Mouse (Mus musculus) frontal cortex, postnatal 25 days (tissue): ENCODE results near the gene Surf2.

ENCODE experiments used
- DNase-seq, 2 experiments: peaks; one replicate each; pipeline ENCODE4 v3.0.0; 2022; ENCODE audit warnings: low spot score in 2 of 2

The Surf2 gene

DNA sequence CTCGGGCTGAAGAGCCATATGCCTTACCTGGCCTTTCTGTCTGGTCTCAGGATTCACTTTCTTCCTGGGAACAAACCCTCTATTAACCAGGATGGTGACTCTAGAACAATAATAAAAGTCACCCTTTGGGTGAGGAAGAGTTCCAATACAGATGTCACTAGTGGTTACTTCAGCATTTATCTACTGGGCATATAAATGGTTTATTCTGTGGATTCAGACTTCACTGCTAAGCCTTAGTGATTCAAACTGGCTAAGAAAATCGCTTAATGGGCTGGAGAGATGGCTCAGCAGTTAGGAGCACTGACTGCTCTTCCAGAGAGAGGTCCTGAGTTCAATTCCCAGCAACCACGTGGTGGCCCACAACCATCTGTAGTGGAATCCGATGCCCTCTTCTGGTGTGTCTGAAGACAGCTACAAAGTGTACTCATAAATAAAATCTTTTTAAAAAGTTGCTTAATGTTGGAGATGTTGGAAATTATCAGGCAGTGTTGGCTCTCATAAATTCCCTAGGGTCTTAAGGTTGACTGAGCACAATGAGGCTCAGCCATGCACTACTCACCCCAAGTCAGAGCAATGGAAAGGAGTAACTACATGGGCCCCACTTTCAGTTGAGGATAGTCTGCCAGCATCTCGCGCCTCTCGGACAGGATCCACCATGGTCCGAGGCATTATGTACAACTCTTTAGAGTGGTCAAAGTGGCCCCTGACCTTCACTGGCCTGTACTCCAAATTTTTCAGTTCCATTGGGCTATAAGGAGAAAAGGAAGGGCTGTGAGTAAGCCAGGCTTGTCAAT, 1.8 kb upstream of the Surf2 start:
- no peak for DNase-seq

DNA sequence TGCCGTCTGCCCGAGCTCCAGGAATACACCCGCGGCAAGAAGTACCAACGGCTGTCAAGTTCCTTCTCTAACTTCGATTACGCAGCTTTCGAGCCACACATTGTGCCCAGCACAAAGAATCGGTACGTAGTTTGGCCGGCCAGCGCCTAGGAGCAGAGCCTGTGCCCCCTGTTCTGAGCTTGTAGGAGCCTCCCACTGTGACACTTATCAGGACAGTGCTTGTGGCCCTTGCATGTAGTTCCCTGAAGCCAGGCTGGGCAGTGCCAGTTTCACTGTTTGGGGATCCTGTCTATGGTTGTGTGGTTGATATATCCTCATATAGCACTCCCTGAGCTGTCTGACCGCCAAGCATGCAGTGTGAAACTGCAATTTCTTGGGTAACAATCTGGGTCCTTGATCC, 571 bp downstream of the Surf2 start:
- DNase-seq = no peak

DNA sequence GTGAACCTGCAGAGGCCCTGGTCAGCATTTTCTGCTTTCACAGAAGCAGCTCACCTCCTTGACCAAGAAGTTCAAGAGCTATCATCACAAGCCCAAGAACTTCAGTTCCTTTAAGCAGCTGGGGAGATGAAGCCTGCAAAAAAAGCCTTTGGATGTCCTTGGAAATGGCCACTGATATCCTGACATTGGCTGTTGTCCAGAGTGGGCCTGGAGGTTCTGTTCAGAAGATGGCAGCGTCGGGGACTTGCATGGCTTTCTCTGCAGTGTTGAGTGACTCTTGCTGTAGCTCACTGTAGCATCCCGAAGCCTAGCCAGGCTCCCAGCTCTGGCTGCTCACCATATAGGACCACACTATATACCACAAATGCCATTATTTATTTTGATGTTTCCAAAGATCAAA, 3.5 kb downstream of the Surf2 start:
- DNase-seq = no peak

DNA sequence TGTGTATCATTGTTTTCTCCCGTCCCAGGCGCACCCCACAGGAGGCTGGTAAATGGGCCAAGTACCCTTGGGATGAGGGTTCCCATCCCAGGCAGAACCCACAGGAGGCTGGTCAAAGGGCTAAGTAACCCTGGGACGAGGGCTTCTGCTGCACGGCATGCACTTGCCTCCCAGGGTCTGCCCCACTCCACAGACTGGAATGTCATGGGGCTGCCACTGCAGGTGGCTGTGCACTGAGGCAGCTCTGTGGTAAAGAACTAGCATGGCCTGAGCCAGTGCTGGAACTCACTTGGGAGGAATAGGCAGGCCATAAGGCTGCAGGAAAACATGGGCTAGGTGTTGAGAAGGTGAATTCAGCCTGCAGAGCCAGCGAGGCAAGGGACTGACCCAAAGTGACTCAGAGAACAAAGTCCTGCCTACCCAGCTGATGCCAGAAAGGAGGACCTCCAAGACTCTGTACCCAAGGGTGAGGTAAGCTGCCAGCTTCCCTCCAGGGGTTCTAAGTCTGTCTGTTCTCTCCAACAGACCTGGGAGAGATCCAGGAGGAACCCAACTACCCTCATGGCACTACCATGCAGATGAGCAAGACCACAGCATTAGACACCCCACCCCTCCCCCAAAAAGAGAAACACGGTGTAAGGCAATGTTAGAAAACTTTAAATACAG, 4.2 kb downstream of the Surf2 start:
- no peak for DNase-seq

DNA sequence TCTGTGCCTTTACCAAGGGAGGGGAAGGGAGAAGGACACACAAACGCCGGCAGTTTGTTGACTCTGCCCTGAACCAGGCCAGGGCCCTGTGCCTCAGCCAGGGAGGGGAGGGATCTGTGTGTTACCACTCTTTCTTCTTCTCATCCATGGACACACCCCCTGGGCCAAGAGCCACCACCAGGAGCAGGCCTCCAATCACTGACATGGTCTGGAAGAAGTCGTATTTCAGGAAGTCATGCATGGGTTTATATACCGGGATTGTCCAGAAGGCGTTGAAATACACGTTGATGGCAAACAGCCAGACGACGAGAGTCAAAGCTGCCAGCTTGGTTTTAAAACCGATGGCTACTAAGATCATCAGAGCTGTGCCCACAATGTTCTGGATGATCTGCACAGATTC, 5.6 kb downstream of the Surf2 start:
- DNase-seq = no peak

DNA sequence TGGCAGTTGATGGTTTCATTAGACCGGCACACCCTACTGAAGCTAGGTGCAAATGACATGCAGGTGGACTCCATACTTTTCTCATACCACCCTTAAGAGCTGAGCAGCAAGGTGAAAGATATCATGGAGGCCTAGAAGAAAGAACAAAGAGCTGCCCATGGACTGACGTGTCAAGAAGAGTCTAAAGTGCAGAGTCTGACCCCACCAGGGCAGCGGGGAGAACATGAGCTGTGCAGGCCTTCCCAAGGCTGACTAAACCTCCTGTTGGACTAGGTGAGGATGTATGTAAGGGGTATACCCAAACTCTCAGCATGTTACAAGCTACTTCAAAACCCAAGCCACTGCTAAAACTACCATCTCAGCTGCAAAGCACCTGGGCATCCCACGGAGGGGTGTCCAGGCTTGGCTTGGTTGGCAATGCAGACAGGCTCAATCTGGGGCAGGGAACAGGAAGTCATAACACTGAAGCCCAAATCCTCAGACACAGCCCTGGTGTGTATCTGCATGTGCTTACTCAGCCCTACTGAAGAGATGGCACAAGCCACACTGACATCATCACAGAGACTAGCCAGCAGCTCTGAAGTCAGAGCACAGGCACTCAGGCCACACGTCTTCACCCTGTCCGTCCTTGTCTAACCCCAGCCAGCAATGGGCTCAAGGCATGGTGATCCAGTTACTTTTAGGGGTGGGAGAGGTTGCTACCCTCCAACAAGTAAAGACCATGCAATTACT, 11.7 kb downstream of the Surf2 start:
- DNase-seq = no peak

DNA sequence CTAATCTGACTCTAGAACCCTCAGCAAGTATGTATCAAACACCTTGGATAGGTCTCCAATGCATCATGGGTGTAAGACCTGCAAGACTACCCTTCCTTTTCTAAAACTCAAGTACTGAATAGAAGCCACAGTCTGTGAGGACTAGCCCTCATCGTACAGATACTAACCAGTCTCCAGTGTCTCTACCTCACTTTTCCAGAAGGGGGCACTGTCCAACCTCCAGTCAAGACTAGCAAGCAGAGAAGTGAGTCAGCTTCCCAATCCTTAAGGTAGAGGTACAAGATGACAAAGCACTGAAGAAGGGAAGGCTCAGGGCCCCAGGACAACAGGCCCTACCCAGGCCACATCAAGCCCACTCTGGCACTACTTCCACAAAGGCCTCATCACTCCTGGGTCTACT, 14.2 kb downstream of the Surf2 start:
- peak in 1 of 2 experiments; percentile 63 for DNase-seq

DNA sequence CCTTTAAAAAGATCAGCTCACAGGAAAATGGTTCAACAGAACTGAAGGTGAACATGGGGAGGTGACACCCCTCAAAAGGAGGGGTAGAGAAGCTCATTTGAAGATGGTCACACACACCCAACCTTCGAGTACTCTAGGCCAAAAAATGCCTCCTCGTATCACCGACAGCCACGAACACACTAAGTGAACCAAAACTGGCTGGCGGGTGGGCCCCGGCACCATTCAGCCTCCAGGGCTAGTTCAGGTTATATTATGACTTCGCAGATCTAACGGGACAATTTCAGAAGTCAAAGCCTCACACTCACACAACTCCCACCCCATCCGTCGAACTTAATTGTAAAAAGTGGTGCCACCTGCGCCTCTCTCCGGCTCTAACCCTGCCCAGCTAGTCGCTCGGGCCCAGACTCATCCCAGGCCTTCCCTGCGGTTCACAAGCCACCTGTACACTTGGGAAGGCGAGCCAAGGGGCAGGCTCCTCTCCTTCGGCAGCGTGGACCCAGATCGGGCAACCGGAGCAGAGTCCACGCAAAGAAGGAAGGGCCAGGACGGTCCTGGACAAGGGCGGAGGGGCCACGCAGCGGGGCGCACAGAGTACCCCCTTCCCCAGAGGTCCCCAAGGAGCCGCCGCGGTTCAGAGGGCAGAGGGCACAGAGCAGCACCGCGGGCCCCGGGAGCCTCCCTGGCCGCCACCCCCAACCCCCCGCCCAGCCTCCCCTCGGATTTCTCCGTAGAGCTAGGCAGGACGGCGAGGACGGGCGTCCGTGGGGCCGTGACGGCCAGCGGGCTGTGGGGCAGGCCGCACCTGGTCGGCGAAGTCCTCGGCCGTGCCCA, 16.5 kb downstream of the Surf2 start:
- no peak for DNase-seq

DNA sequence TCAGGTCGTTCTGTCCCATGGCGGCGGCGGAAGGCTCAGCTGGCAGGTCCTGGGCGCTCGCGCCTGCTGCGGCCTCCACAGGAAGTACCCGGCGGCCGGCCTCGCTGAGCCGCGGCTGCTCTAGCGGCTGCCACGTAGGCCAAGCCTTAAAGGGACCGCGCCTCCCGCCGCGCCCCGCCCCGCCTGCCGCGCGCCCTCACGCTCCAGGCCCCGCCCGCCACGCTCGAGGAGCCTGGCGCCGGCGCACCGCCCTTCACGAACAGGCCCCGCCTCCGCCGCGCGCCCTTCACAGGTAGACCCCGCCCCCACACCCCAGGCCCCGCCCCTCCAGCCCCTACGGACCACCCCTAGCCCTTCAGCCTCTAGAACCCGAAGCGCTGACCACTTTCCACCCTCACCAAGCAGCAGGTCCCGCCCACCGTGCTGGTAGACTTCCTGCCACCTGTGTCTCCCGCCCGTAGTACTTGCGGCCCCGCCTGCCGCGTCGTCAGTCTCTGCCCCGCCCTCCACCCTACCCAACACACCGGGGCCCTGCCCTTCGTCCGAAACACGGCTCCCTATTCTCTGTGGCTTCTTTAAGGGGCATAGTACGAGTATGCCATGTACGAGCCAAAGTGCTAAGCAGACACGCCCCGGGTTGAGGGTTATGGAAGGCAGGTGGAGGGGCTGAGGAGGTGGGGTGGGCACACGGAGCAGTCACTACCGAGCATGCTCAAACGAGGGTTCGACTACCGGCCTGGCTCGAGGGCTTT, 17.3 kb downstream of the Surf2 start, which contains the start of the genes Surf4 and Stkld1:
Surf4 (minus strand) TSS at position 625 of the 752 bp plus-strand sequence.
Stkld1 (plus strand) TSS at position 744 of the 752 bp plus-strand sequence.
- peak; percentile 78 to 83 for DNase-seq

DNA sequence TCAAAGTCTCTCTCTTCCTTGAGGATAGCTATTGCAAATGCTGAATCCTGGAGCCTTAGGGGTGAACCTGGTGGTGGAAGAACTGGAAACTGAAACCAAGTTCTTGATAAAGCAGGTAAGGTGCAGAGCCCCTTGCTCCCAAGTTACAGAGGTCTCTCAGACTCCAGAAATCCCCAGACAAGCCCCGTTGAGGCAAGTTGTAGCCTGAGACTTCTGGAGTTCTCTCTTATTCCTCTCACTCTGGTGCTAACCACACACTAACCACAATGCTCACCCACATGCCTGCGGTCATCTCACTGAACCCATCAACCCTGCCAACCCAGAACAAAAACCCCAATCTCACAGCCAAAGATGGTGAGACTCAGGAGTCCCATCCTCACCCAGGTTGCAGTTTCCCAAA, 19.1 kb downstream of the Surf2 start:
- no peak for DNase-seq

DNA sequence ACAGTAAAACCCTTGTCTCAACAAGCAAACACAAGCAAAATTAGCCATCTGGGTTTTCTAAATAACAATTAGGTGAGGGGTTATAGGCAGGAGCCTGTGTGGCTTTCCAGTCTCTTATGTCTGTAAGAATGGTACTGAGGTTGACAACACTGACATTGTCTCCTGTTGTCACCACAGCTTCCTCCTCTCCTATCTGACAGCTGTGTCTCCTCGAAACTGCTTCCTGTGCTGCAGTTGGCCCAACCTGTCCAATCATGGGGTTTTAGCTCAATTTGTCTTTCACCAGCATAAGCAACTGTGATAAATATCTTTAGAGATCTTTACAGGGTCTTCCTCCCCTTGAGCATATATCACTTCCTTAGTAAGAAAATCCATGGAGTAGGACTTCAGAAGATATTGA, 20.3 kb downstream of the Surf2 start:
- DNase-seq = no peak

DNA sequence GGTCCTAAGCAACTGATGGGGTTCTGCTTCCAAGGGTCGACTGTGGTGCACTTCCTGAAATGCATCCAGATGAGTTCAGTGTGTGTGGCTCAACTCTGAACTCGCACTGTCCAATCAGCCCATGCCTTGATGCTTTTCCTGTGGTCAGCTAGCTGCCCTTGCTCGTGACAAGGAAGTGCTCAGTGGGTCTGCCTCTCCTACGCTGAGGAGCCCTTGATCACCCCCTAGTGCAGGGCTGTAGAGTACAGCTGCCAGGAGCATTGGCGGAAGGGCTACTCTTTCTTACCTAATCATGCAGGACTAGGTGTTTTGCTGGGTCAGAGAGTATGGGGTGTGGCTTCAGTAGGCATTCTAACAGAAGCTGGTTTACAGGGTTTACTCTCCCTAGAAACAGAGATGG, 25.4 kb downstream of the Surf2 start:
- no peak for DNase-seq

DNA sequence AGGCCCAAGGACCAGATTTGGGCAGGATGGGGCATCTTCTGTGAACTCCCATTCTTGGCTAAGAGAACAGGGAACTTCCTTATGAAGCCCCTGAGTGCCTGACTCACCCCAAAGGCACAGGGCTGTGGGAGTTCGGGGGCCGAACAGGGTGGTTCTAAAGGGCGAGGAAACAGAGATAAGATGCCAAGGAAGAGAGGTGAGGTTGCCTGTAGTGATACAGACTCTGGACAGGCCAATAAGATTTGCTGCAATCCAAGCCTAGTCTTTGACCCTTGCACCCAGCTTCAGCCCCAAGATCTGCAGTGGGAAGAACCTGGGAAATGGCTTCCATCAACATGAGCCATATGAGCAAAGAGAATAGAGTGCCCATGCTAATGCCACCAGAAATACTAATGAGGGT, 27.1 kb downstream of the Surf2 start:
- DNase-seq = no peak

DNA sequence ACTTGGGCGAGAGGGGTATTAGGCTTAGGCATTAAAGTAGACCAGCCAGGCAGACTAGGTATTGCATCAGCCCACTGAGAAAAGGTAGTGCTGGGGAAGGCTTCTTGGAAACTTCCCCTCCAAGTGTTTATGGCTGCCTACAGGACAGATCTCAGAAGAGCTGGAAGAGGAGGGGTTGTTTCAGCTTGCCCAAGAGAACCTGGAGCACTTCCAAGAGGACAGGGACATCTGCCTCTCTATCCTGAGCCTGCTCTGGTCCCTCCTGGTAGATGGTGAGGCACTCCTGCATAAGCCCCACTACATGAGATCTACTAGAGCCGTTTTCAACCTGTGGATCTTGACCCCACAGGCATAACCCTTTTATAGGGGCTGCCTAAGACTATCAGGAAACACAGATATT, 34.2 kb downstream of the Surf2 start:
- no peak for DNase-seq

DNA sequence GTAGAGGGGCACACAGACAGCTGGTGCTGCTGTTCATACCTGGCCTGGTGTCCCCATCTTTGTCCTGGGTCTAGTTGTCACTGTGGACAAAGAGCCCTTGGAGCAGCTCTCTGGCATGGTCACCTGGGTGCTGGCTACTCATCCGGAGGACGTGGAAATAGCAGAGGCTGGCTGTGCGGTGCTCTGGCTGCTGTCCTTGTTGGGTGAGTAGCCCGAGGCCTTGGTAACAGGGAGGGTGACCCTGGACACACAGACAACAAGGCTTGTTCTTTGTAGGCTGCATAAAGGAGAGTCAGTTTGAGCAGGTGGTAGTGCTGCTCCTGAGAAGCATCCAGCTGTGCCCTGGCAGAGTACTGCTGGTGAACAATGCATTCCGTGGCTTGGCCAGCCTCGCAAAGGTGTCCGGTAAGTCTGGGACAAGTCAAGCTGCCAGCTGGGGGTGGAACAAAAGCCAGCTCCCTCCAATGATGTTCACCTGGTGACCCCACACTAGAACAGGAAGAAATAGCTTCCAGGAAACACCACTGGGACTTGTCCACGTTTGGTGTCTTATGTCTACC, 35.3 kb downstream of the Surf2 start:
- DNase-seq = no peak

DNA sequence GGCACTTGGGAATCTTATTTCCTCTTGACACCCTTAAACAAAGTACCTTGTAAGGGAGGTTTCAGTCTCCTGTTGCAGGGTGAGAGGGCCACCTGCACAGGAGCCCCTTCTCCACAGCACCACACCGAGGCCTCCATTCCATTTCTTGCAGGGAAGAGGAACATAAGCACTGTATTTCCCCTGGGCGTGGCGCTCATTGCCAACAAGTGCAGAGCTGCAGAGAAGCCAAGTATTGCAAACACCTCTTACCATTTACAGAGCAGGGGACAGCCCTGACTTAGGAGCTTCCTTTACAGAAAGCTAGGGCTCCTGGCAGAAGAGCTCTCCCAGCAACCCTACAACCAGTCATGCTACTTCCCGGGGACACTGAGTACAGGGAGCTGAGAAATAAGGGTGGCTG, 36.0 kb downstream of the Surf2 start:
- no peak for DNase-seq

DNA sequence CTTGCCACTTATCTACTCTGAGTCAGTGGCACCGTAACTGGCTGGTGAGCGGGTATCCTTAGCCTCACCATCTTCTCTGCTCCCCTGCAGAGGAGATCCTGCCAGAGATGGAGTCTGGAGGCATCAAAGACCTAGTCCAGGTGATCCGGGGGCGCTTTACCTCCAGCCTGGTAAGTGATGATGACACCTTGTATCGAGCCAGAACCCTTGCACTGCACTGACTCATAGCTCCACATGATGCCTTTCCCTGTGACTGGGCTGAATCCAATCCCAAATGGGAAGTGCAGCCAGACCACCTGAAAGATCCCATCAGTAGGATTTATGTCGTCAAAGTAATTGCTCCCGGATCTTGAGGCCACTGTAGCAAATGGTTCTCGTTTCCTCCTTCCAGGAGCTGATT, 36.7 kb downstream of the Surf2 start:
- no peak for DNase-seq

DNA sequence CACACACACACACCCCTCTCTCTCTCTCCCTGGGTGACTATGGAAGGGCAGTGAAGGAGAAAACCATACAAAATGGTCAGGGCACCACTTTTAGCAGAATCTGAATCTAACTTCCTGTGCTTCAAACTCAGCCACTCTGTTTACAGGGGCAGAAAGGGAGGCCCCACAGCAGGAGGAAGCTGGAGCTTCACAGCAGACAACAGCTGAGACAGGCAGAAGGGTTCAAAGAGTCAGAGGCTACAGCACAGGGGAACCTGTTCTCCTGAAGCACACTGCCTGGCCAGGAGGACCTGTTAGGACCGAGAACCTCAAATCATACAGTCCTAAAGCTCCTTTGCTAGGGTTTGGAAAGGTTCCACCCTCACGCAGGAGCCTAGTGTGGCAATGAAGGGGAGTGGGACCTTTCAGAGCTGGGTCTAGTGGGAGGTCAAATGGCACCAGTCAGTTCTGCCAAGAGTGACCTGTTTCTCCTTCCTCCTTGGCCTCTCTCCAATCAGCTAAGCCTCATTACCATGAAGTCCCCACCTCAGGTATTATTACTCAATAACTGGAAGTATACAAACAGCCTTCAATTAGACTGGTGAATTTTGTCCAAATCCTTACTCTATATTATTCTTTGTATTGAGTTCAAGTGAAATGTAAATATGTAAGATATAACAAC, 38.7 kb downstream of the Surf2 start:
- DNase-seq = no peak

DNA sequence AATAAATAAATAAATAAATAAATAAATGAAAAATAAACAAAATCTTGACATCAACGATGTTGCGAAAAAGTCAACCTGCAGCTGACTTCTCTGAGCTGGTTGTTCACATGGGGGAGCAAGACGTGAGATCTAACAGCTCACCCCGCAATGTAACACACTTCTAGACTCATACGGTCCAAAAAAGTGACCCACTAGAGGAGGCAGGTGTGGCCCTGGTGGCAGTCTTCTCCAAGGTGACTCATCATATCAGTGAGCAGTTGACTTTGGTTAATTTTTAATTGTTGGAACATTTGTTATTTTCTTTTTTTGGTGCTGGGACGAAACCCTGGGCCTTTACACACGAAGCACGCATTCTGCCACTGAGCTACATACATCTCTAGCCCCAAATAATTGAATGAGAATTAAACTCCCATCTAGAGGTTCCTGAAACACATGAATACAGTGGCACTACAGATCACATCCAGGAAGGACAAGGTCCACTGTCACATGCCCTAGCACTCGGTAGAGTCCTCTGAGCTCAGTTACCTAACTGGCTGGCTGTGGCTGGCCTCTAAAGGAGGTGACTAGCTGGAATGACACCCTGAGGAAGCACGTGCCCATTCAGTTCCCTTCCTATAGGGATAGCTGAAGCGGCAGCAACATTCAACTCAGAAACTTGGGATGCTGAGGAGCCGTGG, 40.8 kb downstream of the Surf2 start:
- no peak for DNase-seq

DNA sequence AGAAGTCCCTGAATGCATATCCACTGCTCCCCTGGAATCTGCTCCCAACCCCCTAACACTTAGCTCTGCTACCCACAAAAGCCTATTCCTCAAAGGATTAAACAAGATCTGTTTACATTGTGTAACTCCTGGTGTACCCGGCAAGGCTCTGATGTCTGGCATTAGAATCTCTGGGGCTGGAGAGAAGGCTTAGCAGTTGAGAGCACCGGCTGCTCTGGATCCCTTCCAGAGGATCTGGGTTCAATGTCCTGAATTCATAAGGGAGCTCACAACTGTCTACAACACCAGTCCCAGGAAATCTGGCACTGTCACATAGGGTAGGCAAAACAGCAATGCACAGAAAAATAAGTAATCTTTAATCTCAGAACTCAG, 41.3 kb downstream of the Surf2 start:
- DNase-seq = no peak
